ENCODE assay signal across 11 mouse cellular contexts in the genomic region with DNA sequence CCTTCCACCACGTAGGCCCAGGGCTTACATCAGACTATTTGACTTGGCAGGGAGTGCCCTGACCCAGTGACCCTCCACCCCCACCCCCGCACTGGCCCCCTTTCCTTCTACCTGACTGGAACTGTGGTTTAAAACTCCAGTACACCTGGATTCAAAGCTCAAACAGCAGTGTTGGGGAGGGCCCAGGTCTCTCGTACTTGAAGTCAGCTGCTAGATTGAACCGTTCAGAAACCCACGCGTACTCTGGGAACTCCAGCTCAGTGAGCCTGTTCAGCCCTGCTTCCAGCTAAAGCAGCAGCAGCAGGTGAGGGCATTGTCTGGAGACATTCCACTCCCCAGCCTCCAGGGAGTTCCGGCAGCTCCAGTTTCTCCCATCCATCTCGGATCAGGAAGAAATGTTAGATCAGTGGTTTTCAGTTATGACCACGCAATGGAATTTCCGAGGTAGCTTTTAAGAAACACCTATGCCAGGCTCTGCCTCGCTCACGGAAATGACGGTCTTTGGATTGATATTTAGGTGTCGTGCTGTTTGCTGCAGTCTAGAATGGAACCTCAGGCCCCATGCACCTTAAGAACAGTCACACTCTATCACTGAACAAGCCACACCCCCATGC. TPM values are rescaled to one million over a fixed set of nuclear protein-coding genes. Genes with fewer than 3 reads are reported as not detected.
DNase-seq lines count a peak whose midpoint lies in the region; ATAC-seq and TF ChIP-seq lines count a peak whose summit lies in the region.
"Had no signal": no experiment of that assay in that cellular context is flagged by ENCODE, and none has a peak within 500 bp of the region (broad histone marks: within the 10 kb centered on the region; RNA-seq: fewer than 3 reads in every experiment).

No protein-coding gene starts in this region.

- TF ChIP-seq CTCF in G1E (IDR thresholded peaks at IDR 0.05; ENCODE audit: low read depth, low read length): no peak
- no peak for TF ChIP-seq CTCF in liver, embryonic 14.5 days (IDR thresholded peaks at IDR 0.05; ENCODE audit: low read depth)

- H3K4me1 ChIP-seq in kidney, embryonic 15.5 days: peaks cover 54% of the 10 kb centered on the region
- H3K4me1 ChIP-seq in G1E (ENCODE audit: insufficient read depth, low read depth, low read length): peaks cover 73% of the 10 kb centered on the region
- H3K4me1 ChIP-seq in embryonic facial prominence, embryonic 14.5 days (ENCODE audit: control insufficient read depth, insufficient read depth, low read length): 0 out of 2 replicates have a peak, but pooled peaks cover 8% of the 10 kb centered on the region
- peaks cover 31 to 60% of the 10 kb centered on the region in 2 experiments for H3K4me1 ChIP-seq in liver, embryonic 14.5 days (replicated peaks; ENCODE audit: control insufficient read depth in 2 of 2, insufficient read depth in 2 of 2, low read length in 1 of 2)

- WGBS in kidney, embryonic 15.5 days: 36% methylated on average over 14 of the region's 14 CpGs
- WGBS in embryonic facial prominence, embryonic 14.5 days: 38% methylated on average over 14 of the region's 14 CpGs
- 39% methylated on average over 14 of the region's 14 CpGs for WGBS in liver, embryonic 14.5 days (ENCODE audit: insufficient replicate concordance)

- DNase-seq in kidney, adult 9 months: no peak
- no peak for DNase-seq in G1E (ENCODE audit: low spot score)
- DNase-seq in embryonic facial prominence, embryonic 14.5 days (ENCODE audit: low spot score): peak; percentile 69
- DNase-seq in liver, embryonic 14.5 days (ENCODE audit: low read depth in 3 of 3, low spot score in 3 of 3): no peak
- no peak for DNase-seq in gastrocnemius, postnatal 4 days (ENCODE audit: low spot score in 2 of 2)
- DNase-seq in left cerebral cortex, postnatal 36 days (ENCODE audit: low spot score in 2 of 2): no peak
- DNase-seq in testis, postnatal 14 days (ENCODE audit: low spot score): no peak
- DNase-seq: heart, adult 11 months; right cerebral cortex, postnatal 14 days had no signal

- no peaks in the 10 kb centered on the region for H3K36me3 ChIP-seq in kidney, embryonic 15.5 days
- no peaks in the 10 kb centered on the region for H3K36me3 ChIP-seq in G1E (replicated peaks)
- no peaks in the 10 kb centered on the region for H3K36me3 ChIP-seq in embryonic facial prominence, embryonic 14.5 days (ENCODE audit: control insufficient read depth, insufficient read depth, low read length)
- H3K36me3 ChIP-seq in liver, embryonic 14.5 days (replicated peaks; ENCODE audit: control insufficient read depth, insufficient read depth, low read depth): no peaks in the 10 kb centered on the region

- TF ChIP-seq EP300 in liver, embryonic 14.5 days (IDR thresholded peaks at IDR 0.05; ENCODE audit: low read depth): no peak

- H3K9ac ChIP-seq in kidney, embryonic 15.5 days: no peak overlapping the region
- no peak overlapping the region for H3K9ac ChIP-seq in embryonic facial prominence, embryonic 14.5 days (ENCODE audit: low read depth, low read length)
- peak overlapping the region; percentile 47 for H3K9ac ChIP-seq in liver, embryonic 14.5 days (replicated peaks)

- H3K27ac ChIP-seq in kidney, embryonic 15.5 days: peak overlapping the region; percentile 82
- no peak overlapping the region; the same call in 1 of the 2 replicates for H3K27ac ChIP-seq in embryonic facial prominence, embryonic 14.5 days (replicated peaks; ENCODE audit: low read depth, low read length)
- peak overlapping the region; percentile 76 for H3K27ac ChIP-seq in liver, embryonic 14.5 days
- H3K27ac ChIP-seq: layer of hippocampus, adult 2 months had no signal

- intact Hi-C loops in left cerebral cortex, postnatal 36 days (cut with DNase I): no loop called here

- H3K27me3 ChIP-seq in kidney, embryonic 15.5 days: no peaks in the 10 kb centered on the region
- peaks cover 4% of the 10 kb centered on the region; the same call in 1 of the 2 replicates for H3K27me3 ChIP-seq in G1E (ENCODE audit: insufficient read depth, low read length)
- no peaks in the 10 kb centered on the region for H3K27me3 ChIP-seq in embryonic facial prominence, embryonic 14.5 days (replicated peaks; ENCODE audit: control insufficient read depth, insufficient read depth, low read length)
- no peaks in the 10 kb centered on the region for H3K27me3 ChIP-seq in liver, embryonic 14.5 days (ENCODE audit: control insufficient read depth, insufficient read depth, low read length)

- no peaks in the 10 kb centered on the region for H3K9me3 ChIP-seq in kidney, embryonic 15.5 days (replicated peaks)
- H3K9me3 ChIP-seq in G1E (replicated peaks): no peaks in the 10 kb centered on the region
- no peaks in the 10 kb centered on the region for H3K9me3 ChIP-seq in embryonic facial prominence, embryonic 14.5 days (ENCODE audit: control insufficient read depth, low read length)
- H3K9me3 ChIP-seq in liver, embryonic 14.5 days (ENCODE audit: control insufficient read depth, low read length): no peaks in the 10 kb centered on the region

- peak overlapping the region; percentile 35 for H3K4me2 ChIP-seq in kidney, embryonic 15.5 days
- no peak overlapping the region for H3K4me2 ChIP-seq in embryonic facial prominence, embryonic 14.5 days (ENCODE audit: low read depth, low read length)
- H3K4me2 ChIP-seq in liver, embryonic 14.5 days (ENCODE audit: low read depth): peak overlapping the region; percentile 49

- no peak for ATAC-seq in kidney, embryonic 15.5 days (replicated peaks; ENCODE audit: low FRiP score)
- ATAC-seq in G1E (ENCODE audit: extremely low read depth, insufficient number of reproducible peaks, low FRiP score, poor library complexity, severe bottlenecking): no peak; the same call in 1 of the 2 replicates
- peak; percentile 69; the same call in 1 of the 2 replicates for ATAC-seq in embryonic facial prominence, embryonic 14.5 days (ENCODE audit: low read depth)
- no peak for ATAC-seq in liver, embryonic 14.5 days (ENCODE audit: insufficient read depth)

- no peak overlapping the region for H3K4me3 ChIP-seq in kidney, embryonic 15.5 days (replicated peaks)
- peak overlapping the region; percentile 64 for H3K4me3 ChIP-seq in G1E (ENCODE audit: low read depth, low read length)
- no peak overlapping the region for H3K4me3 ChIP-seq in embryonic facial prominence, embryonic 14.5 days (ENCODE audit: low read depth, low read length)
- H3K4me3 ChIP-seq in liver, embryonic 14.5 days (ENCODE audit: insufficient read depth in 1 of 2, low read depth in 2 of 2, low read length in 2 of 2): peak overlapping the region in 1 of 2 experiments; percentile 24; a peak in 1 of 4 replicates
- H3K4me3 ChIP-seq: layer of hippocampus, adult 2 months had no signal

RNA-seq across cellular contexts. Expression of gene Ina, which starts 31.0 kb away (rescaled TPM):
- 1.8 and 4.4 TPM in 2 replicates for polyA plus RNA-seq in kidney, embryonic 15.5 days (2015; fragmentation: Nextera tagmentation; extraction: Ambion mirVana)
- total RNA-seq in G1E (2014; fragmentation: Nextera tagmentation) (not detected in 2 replicates), G1E (2017) (0.11 and 0.12 TPM in 2 replicates)
- polyA plus RNA-seq in G1E (2012): not detected in 2 replicates
- polyA plus RNA-seq in embryonic facial prominence, embryonic 14.5 days (2014; fragmentation: Nextera tagmentation; extraction: Ambion mirVana): 17.6 and 17.9 TPM in 2 replicates
- polyA plus RNA-seq in liver, embryonic 14.5 days (2012; rRNA removed): 0.02 and 0.36 TPM in 2 replicates
- 0.09 TPM in 1 of 2 replicates, not detected in the other for polyA plus RNA-seq in liver, embryonic 14.5 days (2014; fragmentation: Nextera tagmentation; extraction: Ambion mirVana)
- total RNA-seq in gastrocnemius, postnatal 4 days (2021): under 1 TPM; 0.08 to 0.25 TPM
- 100 to 1,000 TPM; 209 to 221 TPM for total RNA-seq in left cerebral cortex, postnatal 36 days (2021)

RNA-seq across cellular contexts. Expression of gene Nt5c2, which starts 31.5 kb away (rescaled TPM):
- 79.6 and 81.5 TPM in 2 replicates for polyA plus RNA-seq in kidney, embryonic 15.5 days (2015; fragmentation: Nextera tagmentation; extraction: Ambion mirVana)
- 148 TPM in 2 replicates for total RNA-seq in G1E (2014; fragmentation: Nextera tagmentation)
- 136 and 158 TPM in 2 replicates for total RNA-seq in G1E (2017)
- 7.2 and 17.0 TPM in 2 replicates for polyA plus RNA-seq in G1E (2012)
- 65.6 and 66.3 TPM in 2 replicates for polyA plus RNA-seq in embryonic facial prominence, embryonic 14.5 days (2014; fragmentation: Nextera tagmentation; extraction: Ambion mirVana)
- 10.7 and 14.9 TPM in 2 replicates for polyA plus RNA-seq in liver, embryonic 14.5 days (2012; rRNA removed)
- polyA plus RNA-seq in liver, embryonic 14.5 days (2014; fragmentation: Nextera tagmentation; extraction: Ambion mirVana): 45.0 and 52.3 TPM in 2 replicates
- 10 to 100 TPM; 68.7 to 80.2 TPM for total RNA-seq in gastrocnemius, postnatal 4 days (2021)
- 10 to 100 TPM; 68.1 to 78.8 TPM for total RNA-seq in left cerebral cortex, postnatal 36 days (2021)
